Mouse (Mus musculus) lung, embryonic 16.5 days (tissue): ENCODE data around the gene Ifrd2. TPM values are rescaled to one million over a fixed set of nuclear protein-coding genes. Genes with fewer than 3 reads are reported as not detected.

Experiments used
- ATAC-seq: fragments of 200-750 bp; cut with Nextera tagmentation; 2 replicates; pipeline ENCODE4 v1.8.0; 2017; ENCODE audit warnings: low read depth, mild to moderate bottlenecking, moderate library complexity
- H3K27ac ChIP-seq: fragments of 300-500 bp; sonication (generic); 2 replicates; pipeline ENCODE4 v1.5.1; 2014; ENCODE audit warnings: mild to moderate bottlenecking, control low read depth, low read length
- H3K27me3 ChIP-seq: fragments of 300-500 bp; sonication (generic); 2 replicates; pipeline ENCODE4 v1.6.1; 2014; ENCODE audit warnings: low read depth, low read length, mixed read lengths; ENCODE audit not compliant: control insufficient read depth, insufficient read depth
- H3K36me3 ChIP-seq: fragments of 300-500 bp; sonication (generic); 2 replicates; pipeline ENCODE4 v1.6.1; 2014; ENCODE audit warnings: low read length; ENCODE audit not compliant: control insufficient read depth, insufficient read depth
- H3K4me1 ChIP-seq: fragments of 300-500 bp; sonication (generic); replicated peaks from 2 replicates; pipeline ENCODE4 v1.6.1; 2014; ENCODE audit warnings: low read length, mixed read lengths; ENCODE audit not compliant: control insufficient read depth, insufficient read depth
- H3K4me2 ChIP-seq: fragments of 300-500 bp; sonication (generic); 2 replicates; pipeline ENCODE4 v1.6.1; 2014; ENCODE audit warnings: low read depth, low read length, control low read depth
- H3K4me3 ChIP-seq: fragments of 300-500 bp; sonication (generic); 2 replicates; pipeline ENCODE4 v1.5.1; 2014; ENCODE audit warnings: mild to moderate bottlenecking, low read length, control low read depth
- H3K9ac ChIP-seq: fragments of 300-500 bp; sonication (generic); 2 replicates; pipeline ENCODE4 v1.6.1; 2014; ENCODE audit warnings: low read length, control low read depth
- H3K9me3 ChIP-seq: fragments of 300-500 bp; sonication (generic); 2 replicates; pipeline ENCODE4 v1.6.1; 2016; ENCODE audit warnings: low read length; ENCODE audit not compliant: control insufficient read depth
- WGBS: fragments of 180-500 bp; shearing (Covaris S2); extraction: QIAGEN DNeasy Blood & Tissue Kit; methylation state at CpG from one replicate; pipeline ENCODE4 v1.1.7; 2014; 5-methylcytosine and 5-hydroxymethylcytosine counted together
- polyA plus RNA-seq: library from polyadenylated mRNA; unstranded; fragments of >200 nt; fragmentation: Nextera tagmentation; extraction: Ambion mirVana; gene quantifications from 2 replicates; pipeline ENCODE4 v1.2.1, GENCODE M21; 2015

Gene Ifrd2
- polyA plus RNA-seq, 1 experiment from 2014 or later = 44.1 TPM

DNA sequence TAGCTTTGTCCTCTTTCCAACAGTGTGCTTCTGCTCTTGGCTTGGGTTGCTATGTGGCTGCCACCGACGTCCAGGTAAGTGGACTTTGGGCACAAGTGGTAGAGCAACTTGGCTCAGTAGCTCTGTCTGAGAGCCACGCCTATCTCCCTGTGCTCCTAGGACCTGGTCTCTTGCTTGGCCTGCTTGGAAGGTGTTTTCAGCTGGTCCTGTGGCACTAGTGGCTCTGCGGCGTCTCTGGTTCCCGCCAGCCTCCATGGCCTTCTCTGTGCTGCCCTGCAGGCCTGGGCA, 3.3 kb downstream of the Ifrd2 start:
- peaks cover 27% of the 10 kb centered on the region for H3K36me3 ChIP-seq
- H3K4me1 ChIP-seq = peaks cover 16% of the 10 kb centered on the region
- H3K4me3 ChIP-seq = no peak overlapping the region
- ATAC-seq = no peak
- peak overlapping the region; percentile 71; the same call in 1 of the 2 replicates for H3K27ac ChIP-seq
- no peaks in the 10 kb centered on the region for H3K9me3 ChIP-seq
- no peak overlapping the region for H3K4me2 ChIP-seq
- H3K9ac ChIP-seq = no peak overlapping the region
- WGBS = 80% methylated on average over 6 of the region's 6 CpGs
- H3K27me3 ChIP-seq = no peaks in the 10 kb centered on the region

DNA sequence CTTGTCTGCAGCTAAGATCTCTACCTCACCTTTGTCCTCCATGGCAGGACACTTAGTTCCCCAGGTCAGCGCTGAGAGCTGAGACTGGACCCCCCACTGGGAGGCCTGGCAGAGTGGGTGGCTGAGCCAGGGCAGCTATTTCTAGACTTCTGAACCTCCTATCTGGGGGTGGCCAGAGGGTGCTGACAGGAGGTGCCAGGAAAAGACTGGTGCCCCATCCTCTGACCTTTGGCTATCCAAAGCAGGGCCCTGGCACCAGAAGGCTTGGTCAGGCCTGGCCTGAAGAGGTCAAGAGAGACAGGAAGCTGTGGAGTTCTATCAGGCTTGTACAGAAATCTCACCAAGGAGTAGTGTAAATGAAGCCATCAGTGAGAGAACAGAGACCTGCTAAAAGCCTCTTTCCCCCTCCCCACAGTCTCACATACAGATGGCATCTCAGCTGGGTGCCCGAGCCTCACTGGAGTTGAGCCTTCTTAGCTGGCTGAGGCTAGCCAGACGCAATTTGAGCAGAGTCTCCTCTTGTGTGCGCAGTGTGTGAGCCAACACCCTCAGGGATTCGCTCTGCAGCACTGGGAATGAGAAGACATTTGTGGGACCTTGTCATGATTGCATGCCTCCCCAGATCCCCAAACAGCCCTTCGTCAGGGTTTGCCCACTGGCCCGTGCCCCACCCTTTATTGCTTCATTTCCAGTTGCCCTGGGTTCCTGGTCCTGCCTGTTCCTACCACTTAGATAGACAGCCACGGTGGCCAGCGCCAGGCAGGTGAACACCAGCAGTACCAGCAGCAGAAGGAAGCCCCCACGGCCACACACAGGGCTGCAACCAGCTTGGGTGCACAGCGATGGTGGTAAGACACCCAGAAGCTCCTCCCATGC, 5.9 kb downstream of the Ifrd2 start:
- Histone ChIP-seq H3K4me3 (no peak overlapping the region), H3K27ac (no peak overlapping the region), H3K36me3 (peaks cover 27% of the 10 kb centered on the region), H3K4me2 (no peak overlapping the region), H3K27me3 (no peaks in the 10 kb centered on the region), H3K4me1 (peaks cover 10% of the 10 kb centered on the region), H3K9me3 (no peaks in the 10 kb centered on the region), H3K9ac (no peak overlapping the region)
- no peak for ATAC-seq
- WGBS = 80% methylated on average over 11 of the region's 11 CpGs

DNA sequence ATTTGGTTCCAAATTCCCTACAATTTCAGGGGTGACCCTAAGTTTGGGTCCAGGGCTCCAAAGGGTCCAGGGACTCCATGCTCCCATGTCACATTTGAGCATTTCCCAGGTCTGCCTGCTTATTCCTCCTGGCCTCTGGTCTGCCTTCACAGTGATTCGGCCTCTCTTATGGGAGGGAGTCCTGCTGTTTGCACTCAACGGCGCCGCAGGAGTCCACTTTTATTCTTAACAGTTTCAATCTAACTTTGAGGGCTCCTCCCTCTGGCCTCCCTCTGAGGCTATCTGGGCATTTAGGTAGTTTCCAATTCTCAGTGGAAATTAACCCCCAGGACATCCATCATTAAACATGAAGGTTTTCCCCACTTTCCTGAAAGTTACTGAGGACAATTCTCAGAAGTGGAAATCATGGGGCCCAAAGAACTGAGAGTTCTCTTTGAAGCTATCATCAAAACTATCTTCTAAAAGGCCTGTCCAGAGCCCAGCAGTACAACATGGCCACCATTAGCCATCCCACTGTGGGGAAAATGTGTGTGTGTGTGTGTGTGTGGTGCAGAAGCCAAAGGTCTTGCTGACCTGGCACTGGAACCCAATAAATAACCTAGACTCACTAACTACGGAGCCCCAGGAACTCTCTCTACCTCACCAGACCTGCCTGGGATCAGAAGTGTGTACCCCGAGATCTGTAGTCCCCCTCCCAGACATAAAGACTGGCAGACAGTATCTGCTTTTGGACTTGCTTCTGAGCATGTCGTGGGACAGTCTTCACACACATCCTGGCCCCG, 7.0 kb downstream of the Ifrd2 start:
- Histone ChIP-seq H3K9me3 (no peaks in the 10 kb centered on the region), H3K27me3 (no peaks in the 10 kb centered on the region), H3K4me1 (no peaks in the 10 kb centered on the region; the same call in 1 of the 2 replicates), H3K4me2 (no peak overlapping the region), H3K9ac (no peak overlapping the region), H3K4me3 (no peak overlapping the region), H3K27ac (no peak overlapping the region), H3K36me3 (peaks cover 27% of the 10 kb centered on the region)
- no peak for ATAC-seq
- 77% methylated on average over 8 of the region's 8 CpGs for WGBS

DNA sequence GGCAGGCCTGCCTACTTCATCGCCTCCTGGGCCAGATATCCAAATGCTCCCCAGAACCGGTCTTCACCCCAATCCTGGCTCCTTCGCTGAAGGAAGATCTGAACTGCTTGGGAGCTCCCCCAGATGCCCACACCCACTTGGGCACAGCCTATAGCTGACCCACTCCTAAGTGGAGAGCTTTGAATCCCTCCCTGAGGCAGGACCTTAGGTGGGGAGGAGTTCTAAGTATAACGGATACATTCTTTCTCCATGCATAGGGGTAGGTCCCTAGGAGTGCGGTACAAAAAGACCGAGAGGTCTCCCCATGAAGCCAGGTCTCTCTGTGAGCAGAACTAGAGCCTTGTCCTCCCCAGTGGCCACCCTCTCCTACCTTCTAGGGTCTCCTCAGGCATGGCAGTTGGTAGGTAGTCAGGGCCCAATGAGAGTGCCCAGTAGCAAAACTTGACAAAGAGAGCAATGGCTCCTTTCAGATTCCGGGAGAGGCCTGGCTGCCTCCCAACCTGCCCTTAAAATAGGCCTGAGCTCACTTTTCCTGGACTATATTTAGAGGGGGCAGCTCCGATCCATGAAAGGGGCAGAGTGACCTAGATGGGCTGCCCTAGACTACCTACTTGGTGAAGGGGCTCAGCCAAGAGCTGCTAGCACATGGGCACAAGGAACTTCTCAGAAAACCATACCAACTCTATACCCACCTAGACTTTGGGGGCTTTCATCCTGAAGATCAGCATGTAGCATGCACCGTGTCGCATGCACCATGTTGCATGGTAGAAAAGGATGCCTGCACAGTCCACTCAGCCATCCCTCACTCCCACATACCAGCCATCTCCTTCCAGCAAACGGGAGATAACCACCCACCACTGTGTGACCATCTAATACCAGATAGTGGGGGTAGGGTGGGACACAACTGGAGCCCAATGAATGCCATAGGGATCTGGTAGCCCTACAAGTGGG, 9.5 kb downstream of the Ifrd2 start:
- H3K36me3 ChIP-seq = peaks cover 12% of the 10 kb centered on the region
- H3K4me3 ChIP-seq = no peak overlapping the region
- no peak overlapping the region for H3K4me2 ChIP-seq

DNA sequence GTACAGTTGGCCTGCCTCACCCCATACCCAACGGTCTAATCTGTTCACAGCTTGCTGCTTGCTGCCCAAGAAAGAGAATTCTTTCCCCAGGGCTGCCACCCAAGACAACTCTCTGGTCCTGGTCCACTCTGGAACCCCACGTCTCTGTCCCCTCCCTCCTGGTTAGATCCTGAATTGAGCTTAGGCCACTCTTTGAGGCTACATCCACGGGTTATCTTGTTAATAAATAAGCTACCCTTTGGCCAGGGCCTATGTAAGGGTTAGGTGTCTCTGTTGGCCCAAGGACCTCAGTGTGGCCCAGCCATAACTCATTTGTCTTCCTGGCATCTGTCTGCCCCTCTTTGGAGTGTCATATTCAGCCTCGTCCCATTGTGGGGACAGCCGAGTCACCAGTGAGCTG, 10.9 kb downstream of the Ifrd2 start:
- H3K4me2 ChIP-seq = no peak overlapping the region
- H3K27ac ChIP-seq = no peak overlapping the region
- H3K36me3 ChIP-seq = peaks cover 7% of the 10 kb centered on the region; the same call in 1 of the 2 replicates
- no peaks in the 10 kb centered on the region for H3K9me3 ChIP-seq
- WGBS = 59% methylated on average over 5 of the region's 5 CpGs
- no peak overlapping the region for H3K4me3 ChIP-seq
- H3K27me3 ChIP-seq = no peaks in the 10 kb centered on the region
- H3K9ac ChIP-seq = no peak overlapping the region
- H3K4me1 ChIP-seq = no peaks in the 10 kb centered on the region
- ATAC-seq = no peak

More for the DNA sequence above, 9.5 kb downstream of the Ifrd2 start:
- H3K4me1 ChIP-seq = no peaks in the 10 kb centered on the region
- H3K27ac ChIP-seq = 0 out of 2 replicates have a peak overlapping the region, but pooled peaks have one; percentile 10
- WGBS = 78% methylated on average over 11 of the region's 11 CpGs
- no peaks in the 10 kb centered on the region for H3K27me3 ChIP-seq
- no peak for ATAC-seq
- H3K9me3 ChIP-seq = no peaks in the 10 kb centered on the region
- H3K9ac ChIP-seq = 0 out of 2 replicates have a peak overlapping the region, but pooled peaks have one; percentile 4

DNA sequence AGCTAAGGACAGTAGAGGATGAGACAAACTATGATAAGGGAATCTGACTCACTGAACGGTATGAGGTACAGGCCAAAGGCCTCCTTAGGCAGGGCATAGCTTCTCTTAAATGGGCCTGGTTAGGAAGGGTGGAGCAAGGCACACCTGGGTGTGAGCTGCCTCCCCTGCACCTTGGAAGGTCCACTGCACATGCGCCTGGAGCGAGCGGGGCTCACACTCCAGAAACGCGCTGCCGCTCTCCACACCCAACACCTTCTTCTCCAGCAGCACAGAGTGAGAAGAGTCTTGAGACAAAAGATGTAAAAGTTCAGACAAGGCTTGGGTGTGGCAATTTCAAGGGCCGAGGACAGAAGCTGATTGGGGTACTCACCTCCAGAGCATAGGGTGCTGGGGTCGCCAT, 12.0 kb downstream of the Ifrd2 start:
- no peak for ATAC-seq
- Histone ChIP-seq H3K9me3 (no peaks in the 10 kb centered on the region), H3K4me2 (no peak overlapping the region), H3K4me3 (no peak overlapping the region), H3K27me3 (no peaks in the 10 kb centered on the region), H3K36me3 (no peaks in the 10 kb centered on the region), H3K27ac (no peak overlapping the region), H3K4me1 (peaks cover 3% of the 10 kb centered on the region), H3K9ac (no peak overlapping the region)
- WGBS = 78% methylated on average over 9 of the region's 9 CpGs

DNA sequence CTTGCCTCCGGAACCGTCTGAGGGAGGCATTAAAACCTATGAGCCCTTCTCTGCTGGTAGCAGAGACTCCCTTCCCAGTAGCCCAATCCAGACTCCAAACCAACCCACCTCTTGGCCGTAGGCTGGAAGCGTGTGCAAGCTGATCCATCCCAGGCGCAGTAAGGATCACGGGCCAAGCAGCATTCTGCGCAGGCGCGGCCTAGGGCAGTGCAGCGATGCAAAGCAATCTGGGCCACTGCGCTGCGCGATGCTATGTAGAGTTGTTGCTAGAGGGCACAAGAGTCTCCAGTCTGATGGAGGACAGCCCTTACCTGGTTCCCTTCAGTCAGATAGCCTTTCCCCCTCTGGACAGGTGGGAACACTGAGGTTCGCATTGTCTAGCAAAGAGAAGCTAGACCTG, 12.4 kb downstream of the Ifrd2 start:
- no peak overlapping the region for H3K4me2 ChIP-seq
- WGBS = 60% methylated on average over 14 of the region's 14 CpGs
- H3K36me3 ChIP-seq = no peaks in the 10 kb centered on the region
- no peak overlapping the region for H3K27ac ChIP-seq
- H3K9me3 ChIP-seq = no peaks in the 10 kb centered on the region
- no peak overlapping the region for H3K9ac ChIP-seq
- H3K27me3 ChIP-seq = no peaks in the 10 kb centered on the region
- ATAC-seq = no peak
- H3K4me3 ChIP-seq = no peak overlapping the region
- peaks cover 7% of the 10 kb centered on the region for H3K4me1 ChIP-seq

DNA sequence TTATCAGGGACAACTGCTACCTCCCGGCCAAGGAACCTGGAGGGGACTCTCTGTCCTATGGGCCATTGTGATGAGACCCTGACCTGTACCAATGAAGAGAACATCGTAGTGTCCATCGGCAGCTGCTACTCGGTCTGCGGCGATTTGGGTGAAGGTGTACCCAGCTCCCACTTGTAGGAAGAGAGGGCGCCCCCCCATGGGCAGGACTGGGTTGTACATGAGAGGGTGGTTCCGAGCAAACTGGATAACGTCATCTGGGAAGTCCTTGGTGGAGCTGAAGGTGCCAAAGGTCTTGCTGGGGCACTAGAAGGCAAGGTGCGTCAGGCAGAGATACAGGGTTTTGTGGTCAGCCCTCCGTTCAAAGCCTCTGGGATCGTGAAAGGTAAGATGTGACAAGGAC, 13.3 kb downstream of the Ifrd2 start:
- Histone ChIP-seq H3K4me2 (no peak overlapping the region), H3K36me3 (no peaks in the 10 kb centered on the region), H3K9ac (no peak overlapping the region), H3K4me3 (no peak overlapping the region), H3K27me3 (no peaks in the 10 kb centered on the region), H3K27ac (no peak overlapping the region), H3K4me1 (peaks cover 8% of the 10 kb centered on the region), H3K9me3 (no peaks in the 10 kb centered on the region)
- no peak for ATAC-seq
- 77% methylated on average over 12 of the region's 12 CpGs for WGBS
